Mouse (Mus musculus) gastrocnemius, adult 2 months (tissue): ENCODE measurements around the gene Slc35f6. TPM values are rescaled to one million over a fixed set of nuclear protein-coding genes. Genes with fewer than 3 reads are reported as not detected.

ENCODE experiments used
- DNase-seq: peaks from one replicate; pipeline ENCODE4 v3.0.0; 2022
- H3K27ac ChIP-seq: fragments of 200-600 bp; 2 replicates; pipeline ENCODE4 v1.8.1; 2022; ENCODE audit warnings: mild to moderate bottlenecking
- H3K4me3 ChIP-seq: fragments of 200-600 bp; 2 replicates; pipeline ENCODE4 v1.8.1; 2022; ENCODE audit warnings: mild to moderate bottlenecking, moderate library complexity
- CTCF ChIP-seq: fragments of 200-600 bp; IDR thresholded peaks from 2 replicates; pipeline ENCODE4 v1.8.1; 2022; ENCODE audit warnings: antibody characterized with exemption, mild to moderate bottlenecking, moderate library complexity
- intact Hi-C: fragments of 180-260 bp; cut with DNase I; formaldehyde crosslinking; loops from one replicate; pipeline ENCODE4 v1.15.1; 2025
- total RNA-seq, 2 experiments: library from RNA; stranded (reverse); gene quantifications; 2 replicates each; pipeline ENCODE4 v1.2.3; 2021

Slc35f6 gene
- total RNA-seq, 2 experiments from 2014 or later, result 12.7 to 14.2 TPM

- no peak for TF ChIP-seq CTCF
- no peak overlapping the region for H3K27ac ChIP-seq
- no peak overlapping the region for H3K4me3 ChIP-seq
- intact Hi-C loops, result no loop called here
- DNase-seq, result no peak
These were observed 23.4 kb upstream of the Slc35f6 start for GRCm38 (mm10) chr5:30624311-30624710.

GRCm38 (mm10) chr5:30624908-30625307, 22.8 kb upstream of the Slc35f6 start:
- no peak for TF ChIP-seq CTCF
- DNase-seq, result no peak
- Histone ChIP-seq H3K27ac (no peak overlapping the region), H3K4me3 (no peak overlapping the region)
- intact Hi-C loops, result no loop called here

- DNase-seq, result no peak
- Histone ChIP-seq H3K4me3 (no peak overlapping the region), H3K27ac (no peak overlapping the region)
- no peak for TF ChIP-seq CTCF
- intact Hi-C loops, result no loop called here
These were observed 22.4 kb upstream of the Slc35f6 start for GRCm38 (mm10) chr5:30625379-30625778.

GRCm38 (mm10) chr5:30626331-30627105, 21.2 kb upstream of the Slc35f6 start:
- TF ChIP-seq CTCF, result no peak
- H3K4me3 ChIP-seq, result no peak overlapping the region
- no peak for DNase-seq
- no peak overlapping the region for H3K27ac ChIP-seq
- intact Hi-C loops, result no loop called here

GRCm38 (mm10) chr5:30628511-30628910, 19.2 kb upstream of the Slc35f6 start:
- TF ChIP-seq CTCF, result no peak
- no peak for DNase-seq
- Histone ChIP-seq H3K4me3 (no peak overlapping the region), H3K27ac (no peak overlapping the region)
- intact Hi-C loops, result no loop called here

GRCm38 (mm10) chr5:30630401-30630800, 17.3 kb upstream of the Slc35f6 start:
- intact Hi-C loops, result no loop called here
- H3K4me3 ChIP-seq, result no peak overlapping the region
- DNase-seq, result no peak
- TF ChIP-seq CTCF, result no peak
- no peak overlapping the region for H3K27ac ChIP-seq

- intact Hi-C loops, result no loop called here
- H3K27ac ChIP-seq, result no peak overlapping the region
- H3K4me3 ChIP-seq, result no peak overlapping the region
- no peak for TF ChIP-seq CTCF
- no peak for DNase-seq
These were observed 15.6 kb upstream of the Slc35f6 start for GRCm38 (mm10) chr5:30632134-30632533.

- H3K27ac ChIP-seq, result no peak overlapping the region
- DNase-seq, result no peak
- intact Hi-C loops, result loop anchor here (5.0 kb wide), 1 partner anchor 215 kb away; no protein-coding TSS in a partner anchor
- no peak overlapping the region for H3K4me3 ChIP-seq
- no peak for TF ChIP-seq CTCF
These were observed 10.7 kb upstream of the Slc35f6 start for GRCm38 (mm10) chr5:30636994-30637393.

GRCm38 (mm10) chr5:30638041-30638440, 9.7 kb upstream of the Slc35f6 start:
- no peak overlapping the region for H3K4me3 ChIP-seq
- intact Hi-C loops, result loop anchor here (1.0 to 5.0 kb wide), 2 partner anchors 122 to 216 kb away; no protein-coding TSS in a partner anchor
- TF ChIP-seq CTCF, result peak; percentile 93
- H3K27ac ChIP-seq, result no peak overlapping the region
- peak; percentile 80 for DNase-seq

GRCm38 (mm10) chr5:30643477-30644179, 4.1 kb upstream of the Slc35f6 start:
- intact Hi-C loops, result loop anchor here (10.0 kb wide), 1 partner anchor 249 kb away; no protein-coding TSS in a partner anchor
- DNase-seq, result no peak
- Histone ChIP-seq H3K27ac (peak overlapping the region; percentile 43), H3K4me3 (no peak overlapping the region)
- no peak for TF ChIP-seq CTCF

GRCm38 (mm10) chr5:30646036-30646435, 1.7 kb upstream of the Slc35f6 start:
- H3K4me3 ChIP-seq, result no peak overlapping the region
- no peak for TF ChIP-seq CTCF
- intact Hi-C loops, result loop anchor here (10.0 kb wide), 1 partner anchor 251 kb away; no protein-coding TSS in a partner anchor
- H3K27ac ChIP-seq, result no peak overlapping the region
- no peak for DNase-seq

- intact Hi-C loops, result loop anchor here (10.0 kb wide), 1 partner anchor 253 kb away; no protein-coding TSS in a partner anchor
- H3K27ac ChIP-seq, result peak overlapping the region; percentile 80
- peak overlapping the region; percentile 79 for H3K4me3 ChIP-seq
These were observed 337 bp upstream of the Slc35f6 start for GRCm38 (mm10) chr5:30647396-30647795.

GRCm38 (mm10) chr5:30649558-30649957, 1.8 kb downstream of the Slc35f6 start:
- intact Hi-C loops, result loop anchor here (10.0 kb wide), 1 partner anchor 255 kb away; no protein-coding TSS in a partner anchor
- DNase-seq, result no peak
- Histone ChIP-seq H3K4me3 (peak overlapping the region; percentile 79; the same call in 1 of the 2 replicates), H3K27ac (0 out of 2 replicates have a peak overlapping the region, but pooled peaks have one; percentile 80)
- TF ChIP-seq CTCF, result no peak

More at GRCm38 (mm10) chr5:30647396-30647795, 337 bp upstream of the Slc35f6 start:
- DNase-seq, result no peak
- no peak for TF ChIP-seq CTCF
